Mouse (Mus musculus) hindbrain, embryonic 16.5 days (tissue): ENCODE results near the gene Map4. TPM values are rescaled to one million over a fixed set of nuclear protein-coding genes. Genes with fewer than 3 reads are reported as not detected.

Experiments used
- ATAC-seq: fragments of 200-750 bp; cut with Nextera tagmentation; 2 replicates; pipeline ENCODE4 v1.8.0; 2017; ENCODE audit warnings: moderate TSS enrichment, moderate library complexity
- H3K27ac ChIP-seq: fragments of 300-500 bp; sonication (generic); 2 replicates; pipeline ENCODE4 v1.5.1; 2014; ENCODE audit warnings: low read depth, mild to moderate bottlenecking, control low read depth, low read length, moderate library complexity
- H3K27me3 ChIP-seq: fragments of 300-500 bp; sonication (generic); replicated peaks from 2 replicates; pipeline ENCODE4 v1.6.1; 2014; ENCODE audit warnings: low read length; ENCODE audit not compliant: control insufficient read depth, insufficient read depth
- H3K36me3 ChIP-seq: fragments of 300-500 bp; sonication (generic); 2 replicates; pipeline ENCODE4 v1.6.1; 2014; ENCODE audit warnings: mild to moderate bottlenecking, low read length, moderate library complexity, mixed read lengths; ENCODE audit not compliant: control insufficient read depth, insufficient read depth
- H3K4me1 ChIP-seq: fragments of 300-500 bp; sonication (generic); 2 replicates; pipeline ENCODE4 v1.6.1; 2014; ENCODE audit warnings: low read depth, low read length; ENCODE audit not compliant: control insufficient read depth, insufficient read depth
- H3K4me2 ChIP-seq: fragments of 300-500 bp; sonication (generic); 2 replicates; pipeline ENCODE4 v1.6.1; 2014; ENCODE audit warnings: mild to moderate bottlenecking, low read length, control low read depth, moderate library complexity
- H3K4me3 ChIP-seq: fragments of 300-500 bp; sonication (generic); 2 replicates; pipeline ENCODE4 v1.5.1; 2014; ENCODE audit warnings: mild to moderate bottlenecking, low read length, control low read depth, moderate library complexity
- H3K9ac ChIP-seq: fragments of 300-500 bp; sonication (generic); 2 replicates; pipeline ENCODE4 v1.6.1; 2014; ENCODE audit warnings: low read depth, mild to moderate bottlenecking, control low read depth, low read length, moderate library complexity
- H3K9me3 ChIP-seq: fragments of 300-500 bp; sonication (generic); 2 replicates; pipeline ENCODE4 v1.6.1; 2014; ENCODE audit warnings: mild to moderate bottlenecking, low read length, moderate library complexity; ENCODE audit not compliant: control insufficient read depth
- WGBS: fragments of 180-500 bp; shearing (Covaris S2); extraction: QIAGEN DNeasy Blood & Tissue Kit; methylation state at CpG from one replicate; pipeline ENCODE4 v1.1.7; 2014; 5-methylcytosine and 5-hydroxymethylcytosine counted together
- microRNA-seq: library from miRNA; unstranded; fragments of <30 nt; microRNA quantifications from one replicate; pipeline ENCODE4, GENCODE M21; 2017
- polyA plus RNA-seq: library from polyadenylated mRNA; unstranded; fragments of >200 nt; fragmentation: Nextera tagmentation; extraction: Ambion mirVana; gene quantifications from 2 replicates; pipeline ENCODE4 v1.2.1, GENCODE M21; 2015

Gene Map4
- polyA plus RNA-seq, 1 experiment from 2014 or later: 206 TPM

DNA sequence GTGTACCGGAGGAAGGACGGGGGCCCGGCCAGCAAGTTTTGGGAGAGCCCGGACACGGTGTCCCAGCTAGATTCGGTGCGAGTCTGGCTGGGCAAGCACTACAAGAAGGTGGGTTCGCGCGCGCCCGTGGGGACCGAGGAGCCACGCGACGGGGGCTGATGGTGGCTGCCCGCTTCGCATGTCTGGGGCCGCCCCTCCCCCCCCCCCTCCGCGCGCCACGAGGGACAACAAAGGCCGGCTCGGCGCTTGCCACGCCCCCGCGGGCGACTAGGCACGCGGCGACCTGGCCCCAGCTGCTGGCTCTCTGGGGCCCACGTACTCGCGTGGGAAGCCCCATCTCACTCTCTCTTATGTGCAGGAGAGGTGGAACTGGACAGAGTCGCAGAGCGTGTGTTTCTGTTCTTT, 200.9 kb downstream of the Map4 start:
- H3K4me1 ChIP-seq: peaks cover 27% of the 10 kb centered on the region
- peak overlapping the region; percentile 88 for H3K9ac ChIP-seq
- ATAC-seq: peak; percentile 77

DNA sequence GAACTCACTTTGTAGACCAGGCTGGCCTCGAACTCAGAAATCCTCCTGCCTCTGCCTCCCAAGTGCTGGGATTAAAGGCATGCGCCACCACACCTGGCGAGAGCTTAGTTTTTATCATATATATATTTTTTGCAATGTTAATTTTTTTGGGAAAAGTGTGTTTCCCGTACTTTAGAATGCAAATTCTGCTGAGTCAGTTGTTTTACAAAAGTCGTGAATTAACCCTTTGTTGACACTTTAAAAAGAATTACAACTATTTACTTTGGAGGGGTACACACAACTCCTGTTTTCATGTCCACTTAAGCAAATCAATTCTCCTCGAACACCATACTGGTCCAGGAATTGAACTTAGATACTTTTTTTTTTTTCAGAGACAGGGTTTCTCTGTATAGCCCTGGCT, 201.7 kb downstream of the Map4 start:
- Histone ChIP-seq H3K4me1 (peaks cover 27% of the 10 kb centered on the region), H3K9ac (no peak overlapping the region), H3K27ac (no peak overlapping the region), H3K27me3 (no peaks in the 10 kb centered on the region), H3K4me3 (peak overlapping the region; percentile 82), H3K9me3 (no peaks in the 10 kb centered on the region), H3K36me3 (peaks cover 9% of the 10 kb centered on the region), H3K4me2 (peak overlapping the region; percentile 65)
- ATAC-seq: no peak
- WGBS: 69% methylated on average over 6 of the region's 6 CpGs

More for the DNA sequence above, 200.9 kb downstream of the Map4 start:
- peak overlapping the region; percentile 82 for H3K4me3 ChIP-seq
- no peaks in the 10 kb centered on the region for H3K27me3 ChIP-seq
- WGBS: 3% methylated on average over 18 of the region's 38 CpGs
- H3K36me3 ChIP-seq: peaks cover 9% of the 10 kb centered on the region
- peak overlapping the region; percentile 65 for H3K4me2 ChIP-seq
- H3K9me3 ChIP-seq: no peaks in the 10 kb centered on the region
- peak overlapping the region; percentile 93 for H3K27ac ChIP-seq

Small RNA genes lying within 50 kb of the gene (microRNA-seq; reads per million reads assigned to microRNA genes)
- gene Mir7089: not detected

Other genes with a start within 250 kb of the Map4 start
- gene Fbxw18, start 228.8 kb upstream of the Map4 start, polyA plus RNA-seq: 0.30 TPM in 1 of 2 replicates, not detected in the other
- not detected in 2 replicates for gene Fbxw26, start 185.4 kb upstream of the Map4 start, polyA plus RNA-seq
- gene Fbxw27, start 140.8 kb upstream of the Map4 start, polyA plus RNA-seq: 0.26 TPM in 1 of 2 replicates, not detected in the other
- gene Spink8, start 119.2 kb upstream of the Map4 start, polyA plus RNA-seq: not detected in 2 replicates
- gene Nme6, start 98.7 kb upstream of the Map4 start, polyA plus RNA-seq: 69.4 and 77.5 TPM in 2 replicates
- gene Camp, start 81.8 kb upstream of the Map4 start, polyA plus RNA-seq: 0.44 and 0.64 TPM in 2 replicates
- gene Cdc25a, start 55.9 kb upstream of the Map4 start, polyA plus RNA-seq: 9.1 and 11.0 TPM in 2 replicates
- gene Smarcc1, start 186.2 kb downstream of the Map4 start, polyA plus RNA-seq: 69.3 and 77.6 TPM in 2 replicates
- 154 and 170 TPM in 2 replicates for gene Dhx30, start 186.4 kb downstream of the Map4 start, polyA plus RNA-seq